23 mouse cellular contexts compared by ENCODE assay signal in the genomic region with DNA sequence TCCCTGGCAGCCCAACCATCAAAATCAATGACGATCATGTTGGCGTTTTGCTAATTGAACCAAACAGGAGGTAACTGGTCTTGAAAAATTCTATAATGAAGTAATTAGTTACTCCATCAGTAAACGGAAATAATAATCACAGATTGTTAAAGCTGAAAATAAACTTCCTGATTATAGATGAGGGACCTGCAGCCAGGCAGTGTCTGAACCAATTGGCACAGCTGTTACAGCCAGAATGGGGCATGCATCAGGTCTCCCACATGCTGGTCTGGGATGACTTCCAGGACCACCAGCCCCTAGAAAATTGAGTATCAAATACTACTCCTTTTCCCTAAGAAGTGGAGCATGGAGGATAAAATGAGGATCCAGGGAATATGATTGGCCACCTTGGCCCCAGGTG.
"Had no signal": no experiment of that assay in that cellular context is flagged by ENCODE, and none has a peak within 500 bp of the region (broad histone marks: within the 10 kb centered on the region; RNA-seq: fewer than 3 reads in every experiment).

No protein-coding gene starts in this region.

- DNase-seq: kidney, adult 18-20 months; kidney, adult 9 months; kidney, postnatal 25 days; liver; lung, adult 18-20 months; lung, postnatal 10 days; lung, postnatal 36 days; right cerebral cortex, adult 18-20 months; right cerebral cortex, postnatal 14 days; right cerebral cortex, postnatal 4 days; thymus, adult 2 months; thymus, postnatal 25 days had no signal

- ATAC-seq: intestine, embryonic 16.5 days; liver, embryonic 12.5 days had no signal

- H3K27me3 ChIP-seq: limb, embryonic 13.5 days; liver, embryonic 12.5 days; liver, embryonic 15.5 days; lung, embryonic 15.5 days; neural tube, embryonic 13.5 days had no signal

- H3K36me3 ChIP-seq: limb, embryonic 10.5 days; limb, embryonic 13.5 days; liver, embryonic 12.5 days; liver, embryonic 15.5 days; lung, embryonic 15.5 days; midbrain, embryonic 10.5 days; neural tube, embryonic 13.5 days had no signal

- H3K27ac ChIP-seq: left cerebral cortex, adult 2 months; limb, embryonic 10.5 days; limb, embryonic 13.5 days; liver, embryonic 12.5 days; liver, embryonic 15.5 days; lung, embryonic 15.5 days; midbrain, embryonic 10.5 days; neural tube, embryonic 13.5 days; stomach, postnatal 0 days had no signal

- H3K4me2 ChIP-seq: limb, embryonic 13.5 days; liver, embryonic 12.5 days; liver, embryonic 15.5 days; lung, embryonic 15.5 days; neural tube, embryonic 13.5 days had no signal

- H3K4me1 ChIP-seq: limb, embryonic 10.5 days; limb, embryonic 13.5 days; liver, embryonic 12.5 days; liver, embryonic 15.5 days; lung, embryonic 15.5 days; megakaryocyte, embryonic 14.5 days; midbrain, embryonic 10.5 days; neural tube, embryonic 13.5 days had no signal

- H3K9ac ChIP-seq: limb, embryonic 13.5 days; liver, embryonic 12.5 days; liver, embryonic 15.5 days; lung, embryonic 15.5 days; neural tube, embryonic 13.5 days had no signal

- H3K9me3 ChIP-seq: limb, embryonic 10.5 days; limb, embryonic 13.5 days; liver, embryonic 12.5 days; liver, embryonic 15.5 days; lung, embryonic 15.5 days; megakaryocyte, embryonic 14.5 days; midbrain, embryonic 10.5 days; neural tube, embryonic 13.5 days had no signal

- H3K4me3 ChIP-seq: left cerebral cortex, adult 2 months; limb, embryonic 10.5 days; limb, embryonic 13.5 days; liver, embryonic 12.5 days; liver, embryonic 15.5 days; lung, embryonic 15.5 days; megakaryocyte, embryonic 14.5 days; midbrain, embryonic 10.5 days; neural tube, embryonic 13.5 days had no signal
